In the genomic region with DNA sequence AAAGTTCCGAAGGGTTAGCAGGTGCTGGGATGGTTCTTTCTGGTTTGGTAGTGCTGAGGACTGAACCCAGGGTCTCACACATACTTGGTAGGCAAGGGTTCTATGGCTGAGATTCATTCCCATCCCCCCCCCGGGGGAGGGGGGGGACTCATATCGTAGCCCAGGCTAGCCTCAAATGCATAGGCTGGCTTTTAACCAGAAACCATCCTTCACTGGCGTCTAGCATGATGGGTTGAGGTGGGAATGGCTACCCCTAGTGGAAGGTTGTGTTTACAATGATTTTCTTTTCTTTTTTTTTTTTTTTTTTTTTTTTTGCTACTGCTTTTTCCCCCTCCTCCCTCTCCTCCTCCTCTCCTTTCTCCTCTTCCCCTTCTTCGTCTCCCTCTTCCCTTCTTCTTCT, we compare ENCODE assay signal across 11 mouse cellular contexts. TPM values are rescaled to one million over a fixed set of nuclear protein-coding genes. Genes with fewer than 3 reads are reported as not detected.
A peak's percentile ranks its signal among the peaks of the same experiment; 100 is the strongest.
DNase-seq lines count a peak whose midpoint lies in the region; ATAC-seq and TF ChIP-seq lines count a peak whose summit lies in the region.
"Had no signal": no experiment of that assay in that cellular context is flagged by ENCODE, and none has a peak within 500 bp of the region (broad histone marks: within the 10 kb centered on the region; RNA-seq: fewer than 3 reads in every experiment).

No protein-coding gene starts in this region.

- no peak overlapping the region for H3K9ac ChIP-seq in hindbrain, embryonic 11.5 days (ENCODE audit: low read depth, low read length)
- H3K9ac ChIP-seq in hindbrain, embryonic 12.5 days = no peak overlapping the region
- no peak overlapping the region for H3K9ac ChIP-seq in midbrain, postnatal 0 days (replicated peaks; ENCODE audit: low read length, poor library complexity, severe bottlenecking)
- no peak overlapping the region for H3K9ac ChIP-seq in midbrain, embryonic 15.5 days
- H3K9ac ChIP-seq: forebrain, embryonic 13.5 days had no signal

- H3K27ac ChIP-seq in hindbrain, embryonic 11.5 days (ENCODE audit: low read depth, low read length) = no peak overlapping the region
- H3K27ac ChIP-seq in hindbrain, embryonic 12.5 days = no peak overlapping the region
- no peak overlapping the region for H3K27ac ChIP-seq in midbrain, postnatal 0 days (ENCODE audit: low read depth, low read length)
- no peak overlapping the region for H3K27ac ChIP-seq in midbrain, embryonic 15.5 days
- H3K27ac ChIP-seq: forebrain, embryonic 13.5 days; midbrain, embryonic 10.5 days had no signal

- H3K9me3 ChIP-seq in hindbrain, embryonic 11.5 days (ENCODE audit: control insufficient read depth, low read length) = no peaks in the 10 kb centered on the region
- no peaks in the 10 kb centered on the region for H3K9me3 ChIP-seq in hindbrain, embryonic 12.5 days (replicated peaks)
- H3K9me3 ChIP-seq in midbrain, postnatal 0 days (ENCODE audit: low read length) = no peaks in the 10 kb centered on the region
- H3K9me3 ChIP-seq in midbrain, embryonic 15.5 days = no peaks in the 10 kb centered on the region
- H3K9me3 ChIP-seq: forebrain, embryonic 13.5 days; midbrain, embryonic 10.5 days had no signal

- ATAC-seq in hindbrain, embryonic 11.5 days (ENCODE audit: low FRiP score) = no peak
- no peak for ATAC-seq in hindbrain, embryonic 12.5 days (ENCODE audit: low FRiP score)
- no peak for ATAC-seq in midbrain, postnatal 0 days (ENCODE audit: low FRiP score)
- no peak for ATAC-seq in midbrain, embryonic 15.5 days (replicated peaks)
- ATAC-seq: forebrain, embryonic 13.5 days had no signal

- no peak overlapping the region for H3K4me3 ChIP-seq in hindbrain, embryonic 11.5 days (ENCODE audit: low read depth, low read length)
- no peak overlapping the region for H3K4me3 ChIP-seq in hindbrain, embryonic 12.5 days
- no peak overlapping the region for H3K4me3 ChIP-seq in midbrain, postnatal 0 days (ENCODE audit: low read depth, low read length)
- no peak overlapping the region for H3K4me3 ChIP-seq in midbrain, embryonic 15.5 days
- H3K4me3 ChIP-seq: forebrain, embryonic 13.5 days; midbrain, embryonic 10.5 days had no signal

- TF ChIP-seq CTCF in midbrain, postnatal 0 days (IDR thresholded peaks at IDR 0.05) = peak; percentile 68
- peak; percentile 32; the same call in 1 of the 2 replicates for TF ChIP-seq CTCF in brain, embryonic 14.5 days (IDR thresholded peaks at IDR 0.05; ENCODE audit: borderline replicate concordance, extremely low read depth, insufficient read depth, insufficient read length)

- no peak overlapping the region for H3K4me2 ChIP-seq in hindbrain, embryonic 11.5 days (replicated peaks; ENCODE audit: low read depth, low read length)
- no peak overlapping the region for H3K4me2 ChIP-seq in hindbrain, embryonic 12.5 days (replicated peaks)
- H3K4me2 ChIP-seq in midbrain, postnatal 0 days (ENCODE audit: low read depth, low read length, poor library complexity, severe bottlenecking) = no peak overlapping the region
- H3K4me2 ChIP-seq in midbrain, embryonic 15.5 days = no peak overlapping the region
- H3K4me2 ChIP-seq: forebrain, embryonic 13.5 days had no signal

- H3K36me3 ChIP-seq in hindbrain, embryonic 11.5 days (ENCODE audit: control insufficient read depth, insufficient read depth, low read length) = no peaks in the 10 kb centered on the region
- no peaks in the 10 kb centered on the region for H3K36me3 ChIP-seq in hindbrain, embryonic 12.5 days
- no peaks in the 10 kb centered on the region for H3K36me3 ChIP-seq in midbrain, postnatal 0 days (ENCODE audit: insufficient read depth, low read length)
- H3K36me3 ChIP-seq in midbrain, embryonic 15.5 days (replicated peaks) = no peaks in the 10 kb centered on the region
- H3K36me3 ChIP-seq: midbrain, embryonic 10.5 days had no signal

- no peak for TF ChIP-seq POLR2A in brain, embryonic 14.5 days (IDR thresholded peaks at IDR 0.05; ENCODE audit: borderline replicate concordance, extremely low read depth, insufficient read depth, insufficient read length, poor library complexity, severe bottlenecking)

- DNase-seq in hindbrain, embryonic 11.5 days (ENCODE audit: low spot score) = peak; percentile 21
- DNase-seq in midbrain, postnatal 0 days (ENCODE audit: low spot score) = peak; percentile 44
- DNase-seq in brain, embryonic 14.5 days (ENCODE audit: low read depth) = peak; percentile 35
- DNase-seq in right cerebral cortex, postnatal 10 days (ENCODE audit: low spot score in 2 of 2) = no peak
- no peak for DNase-seq in spleen, postnatal 4 days (ENCODE audit: low spot score in 2 of 2)
- DNase-seq: kidney, adult 18-20 months; layer of hippocampus, postnatal 36 days had no signal

- 69% methylated on average over 5 of the region's 5 CpGs for WGBS in hindbrain, embryonic 11.5 days
- 63% methylated on average over 5 of the region's 5 CpGs for WGBS in hindbrain, embryonic 12.5 days
- WGBS in midbrain, postnatal 0 days = 61% methylated on average over 5 of the region's 5 CpGs
- WGBS in midbrain, embryonic 15.5 days = 58% methylated on average over 5 of the region's 5 CpGs

- H3K27me3 ChIP-seq in hindbrain, embryonic 11.5 days (ENCODE audit: control insufficient read depth, insufficient read depth, low read length) = no peaks in the 10 kb centered on the region
- no peaks in the 10 kb centered on the region for H3K27me3 ChIP-seq in hindbrain, embryonic 12.5 days
- no peaks in the 10 kb centered on the region for H3K27me3 ChIP-seq in midbrain, postnatal 0 days (ENCODE audit: insufficient read depth, low read length)
- no peaks in the 10 kb centered on the region for H3K27me3 ChIP-seq in midbrain, embryonic 15.5 days (replicated peaks)
- H3K27me3 ChIP-seq: forebrain, embryonic 13.5 days had no signal

- H3K4me1 ChIP-seq in hindbrain, embryonic 11.5 days (replicated peaks; ENCODE audit: control insufficient read depth, insufficient read depth, low read length) = no peaks in the 10 kb centered on the region
- H3K4me1 ChIP-seq in hindbrain, embryonic 12.5 days = peaks cover 8% of the 10 kb centered on the region
- no peaks in the 10 kb centered on the region for H3K4me1 ChIP-seq in midbrain, postnatal 0 days (ENCODE audit: insufficient read depth, low read length)
- peaks cover 13% of the 10 kb centered on the region for H3K4me1 ChIP-seq in midbrain, embryonic 15.5 days

RNA-seq across cellular contexts. Expression of a gene that starts 4.6 kb away (rescaled TPM):
- 58.5 and 65.3 TPM in 2 replicates for polyA plus RNA-seq in hindbrain, embryonic 11.5 days (2014; fragmentation: Nextera tagmentation; extraction: Ambion mirVana)
- polyA plus RNA-seq in hindbrain, embryonic 12.5 days (2016; fragmentation: Nextera tagmentation; extraction: Ambion mirVana) = 53.7 and 53.8 TPM in 2 replicates
- total RNA-seq in midbrain, postnatal 0 days (2014; rRNA removed) = 22.6 and 31.4 TPM in 2 replicates
- polyA plus RNA-seq in midbrain, postnatal 0 days (2015; fragmentation: Nextera tagmentation; extraction: Ambion mirVana) = 25.5 and 25.8 TPM in 2 replicates
- polyA plus RNA-seq in midbrain, embryonic 15.5 days (2015; fragmentation: Nextera tagmentation; extraction: Ambion mirVana) = 46.5 and 50.3 TPM in 2 replicates
- 51.7 and 54.8 TPM in 2 replicates for polyA plus RNA-seq in brain, embryonic 14.5 days (2012; rRNA removed)

RNA-seq across cellular contexts. Expression of a gene that starts 33.5 kb away (rescaled TPM):
- 1.3 TPM in 2 replicates for polyA plus RNA-seq in hindbrain, embryonic 11.5 days (2014; fragmentation: Nextera tagmentation; extraction: Ambion mirVana)
- polyA plus RNA-seq in hindbrain, embryonic 12.5 days (2016; fragmentation: Nextera tagmentation; extraction: Ambion mirVana) = 1.5 and 1.8 TPM in 2 replicates
- 0.38 and 1.4 TPM in 2 replicates for total RNA-seq in midbrain, postnatal 0 days (2014; rRNA removed)
- 0.81 and 0.96 TPM in 2 replicates for polyA plus RNA-seq in midbrain, postnatal 0 days (2015; fragmentation: Nextera tagmentation; extraction: Ambion mirVana)
- 0.99 and 1.0 TPM in 2 replicates for polyA plus RNA-seq in midbrain, embryonic 15.5 days (2015; fragmentation: Nextera tagmentation; extraction: Ambion mirVana)
- polyA plus RNA-seq in brain, embryonic 14.5 days (2012; rRNA removed) = 2.3 TPM in 2 replicates

RNA-seq across cellular contexts. Expression of a gene that starts 55.2 kb away (rescaled TPM):
- 11.5 and 12.3 TPM in 2 replicates for polyA plus RNA-seq in hindbrain, embryonic 11.5 days (2014; fragmentation: Nextera tagmentation; extraction: Ambion mirVana)
- 14.3 and 14.6 TPM in 2 replicates for polyA plus RNA-seq in hindbrain, embryonic 12.5 days (2016; fragmentation: Nextera tagmentation; extraction: Ambion mirVana)
- 14.6 and 21.2 TPM in 2 replicates for total RNA-seq in midbrain, postnatal 0 days (2014; rRNA removed)
- polyA plus RNA-seq in midbrain, postnatal 0 days (2015; fragmentation: Nextera tagmentation; extraction: Ambion mirVana) = 5.4 and 5.6 TPM in 2 replicates
- 12.1 and 12.4 TPM in 2 replicates for polyA plus RNA-seq in midbrain, embryonic 15.5 days (2015; fragmentation: Nextera tagmentation; extraction: Ambion mirVana)
- polyA plus RNA-seq in brain, embryonic 14.5 days (2012; rRNA removed) = 13.4 and 13.6 TPM in 2 replicates

Comparison
In these comparisons a context has a peak if more than half of its experiments do, and no peak if none do; other contexts are left out.
1. DNase-seq: peak in hindbrain, embryonic 11.5 days (single experiment), midbrain, postnatal 0 days (single experiment) and brain, embryonic 14.5 days (single experiment); none in right cerebral cortex, postnatal 10 days (0 of 2) and spleen, postnatal 4 days (0 of 2).